In genomic region chr2:18403679-18404078, GRCm38 (mm10) we compare ENCODE assay signal across 25 mouse cellular contexts.
"Had no signal": no experiment of that assay in that cellular context is flagged by ENCODE, and none has a peak within 500 bp of the region (broad histone marks: within the 10 kb centered on the region; RNA-seq: fewer than 3 reads in every experiment).

No protein-coding gene starts in this region.

- H3K36me3 ChIP-seq: embryonic facial prominence, embryonic 10.5 days; embryonic facial prominence, embryonic 12.5 days; embryonic facial prominence, embryonic 13.5 days; embryonic facial prominence, embryonic 15.5 days; forebrain, embryonic 10.5 days; forebrain, embryonic 12.5 days; forebrain, embryonic 15.5 days had no signal

- H3K4me2 ChIP-seq: embryonic facial prominence, embryonic 12.5 days; embryonic facial prominence, embryonic 13.5 days; embryonic facial prominence, embryonic 15.5 days; forebrain, embryonic 12.5 days; forebrain, embryonic 13.5 days; forebrain, embryonic 15.5 days had no signal

- H3K4me1 ChIP-seq: embryonic facial prominence, embryonic 10.5 days; embryonic facial prominence, embryonic 12.5 days; embryonic facial prominence, embryonic 13.5 days; embryonic facial prominence, embryonic 15.5 days; forebrain, embryonic 10.5 days; forebrain, embryonic 12.5 days; forebrain, embryonic 13.5 days; forebrain, embryonic 15.5 days had no signal

- H3K9me3 ChIP-seq: embryonic facial prominence, embryonic 10.5 days; embryonic facial prominence, embryonic 12.5 days; embryonic facial prominence, embryonic 13.5 days; embryonic facial prominence, embryonic 15.5 days; forebrain, embryonic 10.5 days; forebrain, embryonic 12.5 days; forebrain, embryonic 13.5 days; forebrain, embryonic 15.5 days had no signal

- H3K27ac ChIP-seq: embryonic facial prominence, embryonic 10.5 days; embryonic facial prominence, embryonic 12.5 days; embryonic facial prominence, embryonic 13.5 days; embryonic facial prominence, embryonic 15.5 days; forebrain, embryonic 10.5 days; forebrain, embryonic 12.5 days; forebrain, embryonic 13.5 days; forebrain, embryonic 15.5 days; gastrocnemius, adult 2 months; heart, adult 2 months had no signal

- DNase-seq: cerebellum, adult 9-10 months; cerebellum, adult 9-11 months; cerebellum, postnatal 10 days; cerebellum, postnatal 14 days; cerebellum, postnatal 25 days; cerebellum, postnatal 36 days; embryo, embryonic 11 days; forebrain, postnatal 0 days; gastrocnemius, adult 2 months; gastrocnemius, postnatal 10 days; gastrocnemius, postnatal 14 days; gastrocnemius, postnatal 25 days; gastrocnemius, postnatal 36 days; heart, adult 11 months; heart, adult 18-20 months; heart, adult 2 months had no signal

- H3K4me3 ChIP-seq: embryonic facial prominence, embryonic 10.5 days; embryonic facial prominence, embryonic 12.5 days; embryonic facial prominence, embryonic 13.5 days; embryonic facial prominence, embryonic 15.5 days; erythroblast, embryonic 14.5 days; forebrain, embryonic 10.5 days; forebrain, embryonic 12.5 days; forebrain, embryonic 13.5 days; forebrain, embryonic 15.5 days; gastrocnemius, adult 2 months; heart, adult 2 months had no signal

- H3K9ac ChIP-seq: embryonic facial prominence, embryonic 12.5 days; embryonic facial prominence, embryonic 13.5 days; embryonic facial prominence, embryonic 15.5 days; forebrain, embryonic 12.5 days; forebrain, embryonic 13.5 days; forebrain, embryonic 15.5 days; forebrain, postnatal 0 days had no signal

- H3K27me3 ChIP-seq: embryonic facial prominence, embryonic 12.5 days; embryonic facial prominence, embryonic 13.5 days; embryonic facial prominence, embryonic 15.5 days; forebrain, embryonic 12.5 days; forebrain, embryonic 13.5 days; forebrain, embryonic 15.5 days had no signal
